Mouse (Mus musculus) fat pad, adult 2 months (tissue): ENCODE measurements around the gene Mtfr2.

Experiments used
- DNase-seq: peaks from one replicate; pipeline ENCODE4 v3.0.0-alpha.2; 2011; ENCODE audit warnings: low read depth, low spot score; ENCODE audit errors: extremely low read depth

The Mtfr2 gene

DNA sequence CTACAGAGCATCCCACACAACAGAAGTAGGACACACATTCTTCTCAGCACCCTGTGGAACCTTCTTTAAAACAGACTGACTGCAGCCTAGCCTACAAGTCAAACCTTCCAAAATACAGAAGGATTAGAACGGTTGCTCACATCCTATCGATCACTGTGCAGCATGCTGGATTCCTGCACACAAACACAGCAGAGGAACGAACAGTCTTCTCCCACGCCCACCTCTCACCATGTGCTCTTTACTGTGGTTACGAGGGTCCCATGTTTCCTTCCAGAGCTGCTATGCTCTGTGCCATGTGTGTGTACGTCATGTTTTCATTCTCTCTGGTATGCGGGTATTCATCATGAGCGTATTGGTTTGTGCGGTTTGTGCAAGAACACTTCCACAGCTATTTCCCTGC lies 30.1 kb downstream of the Mtfr2 start:
- DNase-seq: no peak

DNA sequence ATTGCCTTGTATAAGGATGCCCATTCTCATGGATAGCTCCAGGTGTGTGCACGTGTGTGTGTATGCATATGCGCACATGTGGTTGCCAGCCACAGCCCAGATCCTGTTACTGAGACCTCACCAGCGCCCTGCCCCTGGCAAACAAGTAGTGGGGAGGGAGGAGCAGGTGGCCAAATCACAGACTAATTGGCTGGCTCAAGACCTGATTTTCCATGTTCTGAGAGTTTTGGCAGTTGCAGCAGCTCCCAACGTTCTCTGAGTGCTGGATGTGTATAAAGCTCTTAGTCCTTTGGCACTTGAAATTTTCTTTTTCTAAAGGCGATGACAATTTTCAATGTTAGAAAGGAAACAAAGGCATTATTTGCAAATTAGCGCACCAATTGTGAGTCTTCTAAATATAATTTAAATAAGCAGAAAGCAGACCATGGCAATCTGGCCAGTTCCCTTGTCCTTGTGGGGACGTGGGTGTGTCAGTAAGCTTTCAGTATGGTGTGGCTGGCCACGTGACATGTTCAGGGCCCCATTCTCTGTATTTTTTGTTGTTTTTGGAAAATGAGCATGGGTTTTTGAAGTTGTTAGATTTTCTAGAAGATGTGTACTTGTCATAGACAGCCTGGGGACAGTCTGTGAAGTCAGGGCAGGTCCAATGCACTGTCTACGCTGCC lies 31.6 kb downstream of the Mtfr2 start:
- no peak for DNase-seq

DNA sequence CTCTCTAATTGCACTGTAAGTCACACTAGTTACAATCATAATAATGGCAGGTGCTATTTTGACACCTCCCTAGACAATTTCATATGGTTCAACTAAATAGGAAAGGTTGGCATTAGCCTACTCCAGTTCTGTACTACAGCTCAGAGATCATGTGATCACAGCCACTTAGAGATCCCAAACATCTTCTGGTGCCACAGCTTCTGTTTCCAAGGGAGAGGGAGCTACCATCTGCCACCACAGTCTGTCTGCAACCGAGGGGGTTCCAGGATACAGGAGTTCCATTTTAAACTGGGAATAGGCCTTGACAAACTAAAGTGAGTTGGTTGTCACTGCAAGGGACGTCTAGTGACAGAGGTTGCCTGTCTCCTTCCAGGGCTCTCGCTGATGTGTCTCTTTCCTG lies 33.2 kb downstream of the Mtfr2 start:
- no peak for DNase-seq

DNA sequence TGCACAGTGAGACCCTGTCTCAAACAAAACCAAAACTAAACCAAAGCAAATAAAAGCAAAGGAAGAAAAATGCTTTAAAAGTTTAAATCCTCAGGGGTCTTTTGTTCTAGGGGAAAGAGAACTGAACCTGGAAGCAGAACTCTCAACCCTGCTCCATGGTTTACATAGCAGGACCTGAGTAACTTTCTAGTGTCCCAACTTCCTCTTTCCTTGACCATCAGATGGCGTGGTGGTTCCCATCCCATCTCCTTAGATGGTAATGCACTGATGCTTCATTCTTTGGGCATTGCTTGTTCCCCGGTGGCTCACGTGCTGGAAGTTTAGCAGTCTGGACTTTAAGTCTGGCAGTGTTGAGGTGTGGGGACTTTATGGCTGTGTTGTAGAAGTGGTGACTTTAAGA lies 33.8 kb downstream of the Mtfr2 start:
- DNase-seq: no peak

DNA sequence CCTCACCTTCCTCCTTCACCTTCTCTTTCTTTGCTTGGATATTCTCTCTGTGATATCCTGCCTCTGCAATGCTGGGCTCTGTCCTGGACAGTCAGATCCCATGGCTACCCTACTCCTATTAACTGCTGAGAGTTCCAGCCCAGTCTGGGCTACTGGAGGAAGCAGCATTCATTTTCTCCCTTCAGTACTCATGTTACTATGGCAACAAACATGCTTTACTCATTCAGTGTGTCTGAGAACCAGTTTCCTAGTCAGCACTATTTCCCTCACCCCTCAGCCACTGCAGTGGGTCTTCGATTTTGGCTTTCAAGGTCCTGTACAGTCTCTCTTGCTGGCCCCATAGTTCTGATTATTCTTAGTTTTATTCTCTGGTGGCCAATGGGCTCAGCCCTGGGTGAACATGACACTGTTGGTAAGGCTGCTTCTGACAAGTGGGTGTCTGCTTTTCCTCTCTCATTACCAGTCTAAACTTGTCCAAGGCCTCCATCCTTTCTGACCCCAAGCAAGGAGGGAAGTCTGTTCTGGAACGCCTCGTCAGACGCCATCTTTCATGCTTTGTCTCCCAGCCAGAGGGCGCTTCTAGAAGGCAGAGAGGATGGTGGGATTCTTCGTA lies 35.3 kb downstream of the Mtfr2 start:
- no peak for DNase-seq

DNA sequence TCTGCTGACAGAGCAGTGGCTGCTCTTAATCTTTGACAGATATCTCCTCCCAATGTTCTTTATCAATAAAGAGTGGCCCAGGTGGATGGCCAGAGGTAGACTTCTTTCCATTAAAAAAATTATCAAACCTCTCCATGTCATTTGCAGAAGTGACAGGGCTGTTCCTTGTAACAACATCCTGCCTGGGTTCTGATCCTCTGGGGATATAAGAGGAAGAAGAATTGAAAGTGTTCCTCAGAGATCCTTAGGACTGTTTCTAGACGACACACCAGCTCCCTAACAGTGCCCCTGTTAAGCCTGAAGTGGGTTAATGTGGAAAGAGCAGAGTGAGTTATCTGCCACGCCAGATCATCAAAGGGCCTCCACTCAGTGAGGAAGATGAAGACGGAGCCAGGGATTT lies 43.0 kb downstream of the Mtfr2 start:
- no peak for DNase-seq

DNA sequence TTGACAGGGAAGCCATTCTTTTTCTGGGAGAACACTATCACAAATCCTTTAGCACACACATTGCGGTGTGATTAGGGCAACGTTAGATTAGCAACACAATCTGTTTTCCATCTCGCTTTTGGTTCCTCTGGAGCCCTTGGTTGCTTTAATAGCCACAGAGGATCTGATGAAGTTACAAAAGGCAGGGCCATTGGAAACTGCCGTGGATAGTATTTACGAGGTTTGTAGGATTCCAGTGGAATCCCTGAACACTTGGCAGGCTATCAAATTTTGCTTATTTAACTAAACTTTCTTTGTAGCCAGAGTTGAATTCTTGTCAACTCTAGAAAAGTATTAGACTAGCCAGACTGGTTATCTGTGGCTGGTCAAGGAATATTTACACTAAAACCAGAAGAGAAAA lies 47.2 kb downstream of the Mtfr2 start:
- DNase-seq: no peak

DNA sequence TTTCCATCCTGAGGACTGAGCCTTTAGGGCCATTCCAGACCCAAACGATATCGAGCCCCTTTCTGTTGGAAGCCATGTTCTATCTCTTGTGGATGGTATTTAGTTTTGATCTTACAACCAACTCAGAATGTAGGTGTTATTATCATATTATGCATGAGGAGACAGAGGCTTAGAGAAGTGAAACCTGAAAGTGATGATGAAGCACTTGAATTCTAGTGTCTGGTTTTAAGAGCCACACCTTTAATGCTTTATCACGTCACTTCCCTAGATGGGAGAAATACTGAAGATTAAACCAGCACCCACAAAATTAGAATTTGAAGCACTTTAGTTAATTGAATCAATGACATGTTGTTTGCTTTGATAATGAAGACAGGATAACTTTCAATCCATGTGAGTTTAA lies 48.2 kb downstream of the Mtfr2 start:
- DNase-seq: no peak

DNA sequence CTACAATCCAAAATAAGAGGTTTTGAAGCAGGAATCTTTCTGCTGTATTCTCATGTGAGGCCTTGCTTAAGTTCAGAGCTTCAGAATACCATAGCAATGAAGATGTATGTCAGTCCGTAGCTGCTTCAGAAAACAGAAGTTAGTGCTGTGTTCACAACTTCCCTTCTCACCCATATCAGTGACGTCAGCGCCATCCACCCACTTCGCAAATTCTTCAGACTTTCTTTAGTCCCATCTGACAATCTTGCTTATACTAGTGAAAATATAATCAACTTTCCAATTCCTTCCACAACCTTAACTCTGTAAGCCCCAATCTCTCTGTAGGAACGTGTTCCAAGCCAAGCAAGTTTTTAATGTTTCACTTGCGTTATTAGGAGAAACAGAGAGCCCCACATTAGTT lies 50.7 kb downstream of the Mtfr2 start:
- no peak for DNase-seq

DNA sequence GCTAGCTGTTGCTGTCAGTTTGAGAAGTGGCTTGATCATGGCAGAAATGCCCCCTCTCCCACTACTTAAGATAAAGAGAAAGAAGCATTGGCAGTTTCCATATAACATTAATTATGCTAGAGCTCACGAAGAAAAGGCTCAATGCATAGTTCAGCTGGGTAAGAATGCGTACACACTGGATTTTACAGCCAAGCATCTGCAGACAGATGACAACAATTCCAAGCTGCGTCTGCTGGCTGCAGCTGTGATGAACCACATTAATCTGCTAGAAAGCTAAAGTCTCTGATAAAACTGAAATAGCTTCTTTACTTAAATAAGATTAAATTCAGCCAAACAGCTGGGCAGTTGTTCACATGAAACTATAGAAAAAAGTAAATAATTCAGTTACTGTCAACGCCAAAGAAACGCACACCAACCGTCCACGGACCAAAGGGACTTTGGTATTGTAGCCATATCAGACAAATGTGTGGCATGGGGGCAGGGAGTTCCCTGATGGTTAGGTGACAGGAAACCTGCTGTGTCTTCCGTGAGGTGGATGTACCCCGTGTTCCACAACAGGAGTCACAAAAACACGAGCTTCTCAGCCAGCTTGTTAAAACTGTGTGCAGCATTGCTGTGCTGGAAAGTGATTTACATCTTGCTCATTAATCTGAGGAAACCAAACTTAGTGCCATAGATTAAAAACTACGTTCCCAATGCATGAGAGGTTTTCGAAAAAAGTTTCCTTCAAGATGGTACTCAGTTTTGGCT lies 51.2 kb downstream of the Mtfr2 start:
- DNase-seq: no peak

DNA sequence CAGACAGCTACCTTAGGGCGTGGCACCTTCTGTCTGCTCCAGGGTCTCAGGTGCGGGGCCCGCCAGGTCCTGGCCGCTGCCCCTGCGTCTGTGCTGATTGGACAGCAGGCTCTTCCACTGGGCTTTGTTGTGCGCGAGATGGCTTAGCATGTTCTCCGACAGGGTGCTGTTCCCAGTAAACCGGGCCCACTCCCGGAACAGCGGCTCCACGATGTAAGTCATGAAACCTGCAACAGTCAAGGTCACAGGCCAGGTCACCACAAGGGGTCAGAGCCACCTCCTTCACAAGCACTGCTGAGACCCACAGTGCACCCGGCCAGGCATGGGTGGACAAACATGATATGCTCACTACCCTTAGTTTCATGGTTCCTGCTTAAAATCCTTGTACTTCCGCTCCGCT lies 52.8 kb downstream of the Mtfr2 start:
- no peak for DNase-seq

DNA sequence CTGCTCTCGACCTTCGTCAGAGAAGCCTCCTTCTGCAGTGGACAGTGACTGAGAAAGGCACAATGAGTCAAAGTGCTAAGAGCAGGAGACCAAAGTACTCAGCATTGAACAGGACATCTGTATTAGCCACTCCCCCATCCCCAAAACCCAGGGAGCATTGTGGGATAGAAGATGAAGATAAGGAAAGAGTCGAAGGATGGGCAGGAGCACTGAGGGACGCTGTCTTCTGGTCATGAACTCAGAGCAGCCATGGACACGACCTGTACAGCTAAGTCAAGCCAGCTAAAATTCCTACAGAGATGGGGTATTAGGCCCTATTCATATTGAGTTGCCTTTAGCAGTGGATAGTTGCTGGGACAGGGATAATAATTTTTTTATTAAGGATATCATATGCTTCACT lies 55.4 kb downstream of the Mtfr2 start:
- DNase-seq: no peak

DNA sequence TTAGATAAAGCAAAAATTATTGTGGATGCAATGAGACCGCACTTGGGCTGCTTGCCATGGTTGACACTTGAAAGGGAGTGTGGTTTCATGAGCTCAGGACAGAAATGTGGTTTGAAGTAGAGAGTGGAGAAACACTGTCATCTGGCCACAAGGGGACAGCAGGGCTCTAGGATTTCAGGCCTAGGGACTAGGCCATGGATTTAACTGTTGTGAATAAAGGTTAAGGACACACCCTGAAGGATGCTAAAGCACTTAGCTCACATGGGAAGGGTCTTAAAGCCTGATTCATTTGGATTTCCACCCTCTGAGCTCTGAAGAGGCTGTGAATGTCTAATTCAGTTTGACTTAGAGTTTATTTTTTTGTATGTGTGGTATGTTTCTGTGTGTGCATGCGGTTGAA lies 57.9 kb downstream of the Mtfr2 start:
- DNase-seq: no peak

DNA sequence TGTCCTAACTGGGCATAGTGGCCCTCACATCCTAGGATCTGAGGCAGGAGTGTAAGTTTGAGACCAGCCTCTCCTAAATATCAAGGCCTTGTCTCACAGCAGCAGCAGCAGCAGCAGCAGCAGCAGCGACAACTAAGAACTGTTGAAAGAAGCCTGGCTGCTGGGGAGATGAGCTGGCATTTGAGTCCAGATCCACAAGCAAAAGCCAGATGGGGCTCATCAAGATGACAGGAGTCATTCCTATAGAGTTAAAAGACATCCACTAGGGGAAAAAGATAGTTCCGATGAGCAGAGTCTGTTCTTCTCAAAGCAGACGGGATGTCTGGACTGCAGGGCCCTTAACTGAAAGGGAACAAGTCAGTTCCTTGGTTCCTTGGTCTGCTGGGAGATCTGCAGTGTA lies 60.8 kb downstream of the Mtfr2 start:
- DNase-seq: no peak

DNA sequence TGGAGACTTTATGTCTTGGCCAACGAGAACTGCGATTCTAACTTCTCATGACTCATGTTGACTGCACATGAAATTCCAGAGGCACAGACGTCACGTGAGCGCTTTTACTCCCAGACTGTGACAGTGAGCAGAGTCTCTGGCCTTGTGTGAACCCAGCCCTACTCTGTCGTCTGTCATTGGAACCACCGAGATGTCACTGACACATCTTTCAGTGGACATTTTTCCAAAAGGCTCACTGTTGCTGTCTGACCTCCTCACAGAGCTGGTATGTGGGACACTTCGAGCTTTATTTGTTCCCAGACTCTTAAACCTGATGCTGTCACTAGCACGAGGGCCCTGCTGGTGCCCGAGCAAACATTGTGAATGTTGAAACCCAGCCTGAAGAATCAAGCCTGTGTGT lies 61.6 kb downstream of the Mtfr2 start:
- no peak for DNase-seq
